Mouse (Mus musculus) heart, embryonic 11.5 days (tissue): ENCODE measurements around the gene Fndc7. TPM values are rescaled to one million over a fixed set of nuclear protein-coding genes. Genes with fewer than 3 reads are reported as not detected.

ENCODE experiments used
- ATAC-seq: fragments of 200-750 bp; cut with Nextera tagmentation; replicated peaks from 2 replicates; pipeline ENCODE4 v1.8.0; 2017; ENCODE audit warnings: moderate library complexity; ENCODE audit not compliant: insufficient number of reproducible peaks, low FRiP score, low TSS enrichment
- H3K27ac ChIP-seq: fragments of 300-500 bp; sonication (generic); 2 replicates; pipeline ENCODE4 v1.5.1; 2014; ENCODE audit warnings: mild to moderate bottlenecking, low read depth, low read length
- H3K27me3 ChIP-seq: fragments of 300-500 bp; sonication (generic); 2 replicates; pipeline ENCODE4 v1.6.1; 2014; ENCODE audit warnings: mild to moderate bottlenecking, low read length, mixed read lengths; ENCODE audit not compliant: control insufficient read depth, insufficient read depth
- H3K36me3 ChIP-seq: fragments of 300-500 bp; sonication (generic); 2 replicates; pipeline ENCODE4 v1.6.1; 2014; ENCODE audit warnings: mild to moderate bottlenecking, low read length, moderate library complexity, mixed read lengths; ENCODE audit not compliant: control insufficient read depth, insufficient read depth
- H3K4me1 ChIP-seq: fragments of 300-500 bp; sonication (generic); 2 replicates; pipeline ENCODE4 v1.6.1; 2014; ENCODE audit warnings: low read length; ENCODE audit not compliant: control insufficient read depth, insufficient read depth
- H3K4me2 ChIP-seq: fragments of 300-500 bp; sonication (generic); 2 replicates; pipeline ENCODE4 v1.6.1; 2014; ENCODE audit warnings: mild to moderate bottlenecking, moderate library complexity
- H3K4me3 ChIP-seq: fragments of 300-500 bp; sonication (generic); 2 replicates; pipeline ENCODE4 v1.5.1; 2014; ENCODE audit warnings: low read depth, low read length
- H3K9ac ChIP-seq: fragments of 300-500 bp; sonication (generic); 2 replicates; pipeline ENCODE4 v1.6.1; 2014; ENCODE audit warnings: mild to moderate bottlenecking, low read depth, low read length, moderate library complexity
- H3K9me3 ChIP-seq: fragments of 300-500 bp; sonication (generic); replicated peaks from 2 replicates; pipeline ENCODE4 v1.6.1; 2016; ENCODE audit warnings: low read length; ENCODE audit not compliant: control insufficient read depth
- whole genome bisulfite sequencing: fragments of 180-500 bp; shearing (Covaris S2); extraction: QIAGEN DNeasy Blood & Tissue Kit; methylation state at CpG from one replicate; pipeline ENCODE4 v1.1.7; 2014; ENCODE audit not compliant: insufficient replicate concordance; 5-methylcytosine and 5-hydroxymethylcytosine counted together
- polyA plus RNA-seq: library from polyadenylated mRNA; unstranded; fragments of >200 nt; fragmentation: Nextera tagmentation; extraction: Ambion mirVana; gene quantifications from 2 replicates; pipeline ENCODE4 v1.2.1, GENCODE M21; 2014

Fndc7 gene
- polyA plus RNA-seq, 1 experiment from 2014 or later, result not detected

- no peak overlapping the region for H3K4me3 ChIP-seq
- H3K9ac ChIP-seq, result no peak overlapping the region
- no peaks in the 10 kb centered on the region for H3K4me1 ChIP-seq
- no peaks in the 10 kb centered on the region for H3K9me3 ChIP-seq
- WGBS, result 52% methylated on average over 3 of the region's 3 CpGs
- H3K27me3 ChIP-seq, result no peaks in the 10 kb centered on the region
- H3K36me3 ChIP-seq, result no peaks in the 10 kb centered on the region
- no peak for ATAC-seq
- no peak overlapping the region for H3K4me2 ChIP-seq
- no peak overlapping the region for H3K27ac ChIP-seq
Observed at GRCm38 (mm10) chr3:108917986-108918385, 28.2 kb upstream of the Fndc7 start.

GRCm38 (mm10) chr3:108916857-108917256 is 27.0 kb upstream of the Fndc7 start:
- H3K9me3 ChIP-seq, result no peaks in the 10 kb centered on the region
- no peak overlapping the region for H3K4me2 ChIP-seq
- H3K4me1 ChIP-seq, result no peaks in the 10 kb centered on the region
- no peaks in the 10 kb centered on the region for H3K36me3 ChIP-seq
- no peak overlapping the region for H3K9ac ChIP-seq
- no peak for ATAC-seq
- no peaks in the 10 kb centered on the region for H3K27me3 ChIP-seq
- H3K4me3 ChIP-seq, result no peak overlapping the region
- no peak overlapping the region for H3K27ac ChIP-seq
- 57% methylated on average over 4 of the region's 4 CpGs for WGBS

DNA sequence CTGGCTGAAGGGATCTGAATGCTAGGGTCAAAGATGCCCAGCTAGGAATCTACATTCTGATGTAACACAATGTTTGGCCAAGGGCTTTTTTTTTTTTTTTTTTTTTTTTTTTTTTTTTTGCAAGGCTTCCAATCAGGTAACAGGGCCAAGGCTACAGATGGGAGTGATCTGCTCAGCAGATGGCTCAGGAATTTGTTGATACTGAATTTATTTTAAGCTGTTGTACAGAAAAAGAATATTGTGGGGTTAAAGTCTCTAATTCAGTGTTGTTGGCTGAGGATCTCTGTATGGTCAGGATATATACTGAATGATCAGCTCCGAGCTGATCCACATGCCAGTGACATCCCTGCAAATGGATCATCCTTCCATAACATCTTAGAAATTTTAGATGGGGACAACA is 26.2 kb upstream of the Fndc7 start:
- no peaks in the 10 kb centered on the region for H3K9me3 ChIP-seq
- H3K27ac ChIP-seq, result no peak overlapping the region
- 80% methylated on average over 1 of the region's 1 CpGs for WGBS

GRCm38 (mm10) chr3:108911548-108912413 is 22.0 kb upstream of the Fndc7 start, which contains the start of gene Prpf38b:
Gene Prpf38b (minus strand): TSS chr3:108911727.
- peak; percentile 97 for ATAC-seq
- Histone ChIP-seq H3K4me2 (peak within 1 kb of the TSS; percentile 79), H3K9me3 (no peaks in the 10 kb centered on the region), H3K27ac (peak within 1 kb of the TSS; percentile 99), H3K4me1 (no peaks in the 10 kb centered on the region), H3K9ac (peak within 1 kb of the TSS; percentile 98), H3K27me3 (no peaks in the 10 kb centered on the region), H3K36me3 (peaks cover 3% of the 10 kb centered on the region; the same call in 1 of the 2 replicates), H3K4me3 (peak within 1 kb of the TSS; percentile 93)
- WGBS, result under 1% methylated on average over 53 of the region's 53 CpGs

More for the DNA sequence above, 26.2 kb upstream of the Fndc7 start:
- no peak overlapping the region for H3K4me3 ChIP-seq
- ATAC-seq, result no peak
- H3K36me3 ChIP-seq, result no peaks in the 10 kb centered on the region
- H3K4me1 ChIP-seq, result no peaks in the 10 kb centered on the region
- H3K9ac ChIP-seq, result no peak overlapping the region
- no peak overlapping the region for H3K4me2 ChIP-seq
- H3K27me3 ChIP-seq, result no peaks in the 10 kb centered on the region

- under 1% methylated on average over 40 of the region's 44 CpGs for whole genome bisulfite sequencing
- Histone ChIP-seq H3K4me2 (peak overlapping the region; percentile 73), H3K9ac (peak overlapping the region; percentile 98), H3K36me3 (peaks cover 3% of the 10 kb centered on the region; the same call in 1 of the 2 replicates), H3K4me1 (no peaks in the 10 kb centered on the region), H3K27ac (peak overlapping the region; percentile 99), H3K27me3 (no peaks in the 10 kb centered on the region), H3K4me3 (peak overlapping the region; percentile 93), H3K9me3 (no peaks in the 10 kb centered on the region)
- ATAC-seq, result peak; percentile 82
Observed at GRCm38 (mm10) chr3:108911081-108911547, 21.3 kb upstream of the Fndc7 start.

- H3K9ac ChIP-seq, result peak overlapping the region; percentile 98
- peak overlapping the region; percentile 93 for H3K4me3 ChIP-seq
- H3K27ac ChIP-seq, result peak overlapping the region; percentile 99
- H3K4me1 ChIP-seq, result no peaks in the 10 kb centered on the region
- peaks cover 5% of the 10 kb centered on the region for H3K36me3 ChIP-seq
- WGBS, result under 1% methylated on average over 32 of the region's 32 CpGs
- H3K4me2 ChIP-seq, result peak overlapping the region; percentile 73
- no peaks in the 10 kb centered on the region for H3K27me3 ChIP-seq
- no peak for ATAC-seq
- no peaks in the 10 kb centered on the region for H3K9me3 ChIP-seq
Observed at GRCm38 (mm10) chr3:108910303-108911080, 20.7 kb upstream of the Fndc7 start.

DNA sequence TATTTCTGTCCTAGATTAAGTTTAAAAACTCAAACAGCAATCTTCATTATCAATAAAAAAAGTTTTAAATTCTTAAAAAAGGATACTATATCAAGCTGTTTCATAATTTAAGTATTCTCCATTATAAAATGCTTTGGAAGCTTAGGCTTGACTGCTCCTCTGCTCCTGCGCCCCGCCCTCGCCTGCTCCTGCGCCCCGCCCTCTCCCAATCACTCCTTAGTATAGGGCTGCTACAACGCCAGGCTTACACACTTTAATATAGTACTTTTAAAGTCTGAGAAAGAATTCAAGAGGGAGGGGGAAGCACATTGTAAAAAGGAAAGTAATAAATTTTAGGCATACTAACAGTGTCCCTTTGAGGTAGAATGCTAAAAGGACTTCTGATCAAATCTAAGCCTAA is 13.1 kb upstream of the Fndc7 start:
- no peak overlapping the region for H3K9ac ChIP-seq
- no peaks in the 10 kb centered on the region for H3K4me1 ChIP-seq
- no peaks in the 10 kb centered on the region for H3K9me3 ChIP-seq
- H3K27ac ChIP-seq, result no peak overlapping the region
- H3K27me3 ChIP-seq, result no peaks in the 10 kb centered on the region
- ATAC-seq, result no peak
- no peak overlapping the region for H3K4me2 ChIP-seq
- WGBS, result 91% methylated on average over 6 of the region's 6 CpGs
- no peak overlapping the region for H3K4me3 ChIP-seq
- peaks cover 33% of the 10 kb centered on the region for H3K36me3 ChIP-seq

DNA sequence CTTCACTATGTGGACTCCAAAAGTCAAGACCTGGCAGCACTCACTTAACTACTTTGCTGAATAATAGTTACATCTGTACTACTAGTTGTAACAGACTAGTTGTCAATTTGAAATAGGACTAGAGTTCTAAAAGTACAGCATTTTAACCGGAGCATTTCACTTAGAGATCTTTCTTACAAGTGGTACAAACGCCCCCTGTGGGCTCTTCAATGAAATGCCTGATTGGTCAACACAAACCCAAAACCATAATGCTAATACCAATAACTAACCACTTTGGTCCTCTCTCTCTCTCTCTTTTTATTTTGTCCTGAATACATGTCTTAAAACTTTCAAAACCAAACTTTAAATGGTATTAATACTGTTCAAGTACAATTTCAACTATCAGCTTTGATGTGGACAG is 12.2 kb upstream of the Fndc7 start:
- ATAC-seq, result no peak
- H3K4me2 ChIP-seq, result no peak overlapping the region
- H3K9me3 ChIP-seq, result no peaks in the 10 kb centered on the region
- no peaks in the 10 kb centered on the region for H3K27me3 ChIP-seq
- WGBS, result 49% methylated on average over 2 of the region's 2 CpGs
- H3K4me1 ChIP-seq, result no peaks in the 10 kb centered on the region
- peaks cover 31% of the 10 kb centered on the region for H3K36me3 ChIP-seq
- H3K27ac ChIP-seq, result no peak overlapping the region
- H3K4me3 ChIP-seq, result no peak overlapping the region
- no peak overlapping the region for H3K9ac ChIP-seq
